Mouse (Mus musculus) gastrocnemius, postnatal 25 days (tissue): ENCODE results near the gene Pstk. TPM values are rescaled to one million over a fixed set of nuclear protein-coding genes. Genes with fewer than 3 reads are reported as not detected.
"Not testable (repeated sequence)": the region's sequence is repeated elsewhere in the genome, so short reads cannot be mapped to it uniquely, and the experiment has no call there.

Source experiments
- DNase-seq: peaks from one replicate; pipeline ENCODE4 v3.0.0; 2022
- long read RNA-seq, 2 experiments: library from polyadenylated mRNA; stranded (forward); transcript quantifications; one replicate each; pipeline ENCODE4 v2.0.0; 2021
- total RNA-seq, 2 experiments: library from RNA; stranded (reverse); gene quantifications; 1 replicate in 1 of 2; 2 replicates in 1 of 2; pipeline ENCODE4 v1.2.3; 2021

Pstk gene
- total RNA-seq, result 10 to 100 TPM; 35.7 to 37.9 TPM
- long read RNA-seq, experiment 1, full-length matches to known transcripts, result 39 of 55 reads
- long read RNA-seq, experiment 1, partial matches to known transcripts, result 2 of 55 reads
- long read RNA-seq, experiment 1, other reads (novel, unspliced or antisense), result 14 of 55 reads
- long read RNA-seq, experiment 2, full-length matches to known transcripts, result 28 of 41 reads
- long read RNA-seq, experiment 2, partial matches to known transcripts, result 2 of 41 reads
- long read RNA-seq, experiment 2, other reads (novel, unspliced or antisense), result 11 of 41 reads

- peak; percentile 89 for DNase-seq
Observed at GRCm38 (mm10) chr7:131370648-131371469, at the start of gene Pstk. Gene Pstk, plus strand, starts transcription at chr7:131371141.

GRCm38 (mm10) chr7:131322192-131322591 is 48.7 kb upstream of the Pstk start, which contains the start of gene Cuzd1:
Gene Cuzd1, minus strand, starts transcription at chr7:131322292.
- DNase-seq, result no peak

- no peak for DNase-seq
Observed at GRCm38 (mm10) chr7:131327054-131327453, 43.9 kb upstream of the Pstk start.

GRCm38 (mm10) chr7:131329416-131329815 is 41.5 kb upstream of the Pstk start, which contains the start of gene Fam24b:
Gene Fam24b, minus strand, starts transcription at chr7:131329516.
- DNase-seq, result no peak

GRCm38 (mm10) chr7:131331688-131332087 is 39.3 kb upstream of the Pstk start:
- DNase-seq, result no peak

GRCm38 (mm10) chr7:131333564-131333963 is 37.4 kb upstream of the Pstk start, which contains the start of gene Fam24a:
Gene Fam24a, plus strand, starts transcription at chr7:131333864.
- no peak for DNase-seq

GRCm38 (mm10) chr7:131337502-131338068 is 33.4 kb upstream of the Pstk start:
- DNase-seq, result no peak

- DNase-seq, result peak; percentile 14
Observed at GRCm38 (mm10) chr7:131345856-131346541, 24.9 kb upstream of the Pstk start.

- DNase-seq, result no peak
Observed at GRCm38 (mm10) chr7:131356105-131356504, 14.8 kb upstream of the Pstk start.

GRCm38 (mm10) chr7:131362269-131362614 is 8.7 kb upstream of the Pstk start:
- no peak for DNase-seq

GRCm38 (mm10) chr7:131362615-131363300 is 8.2 kb upstream of the Pstk start, which contains the start of gene 2310057M21Rik:
Gene 2310057M21Rik, minus strand, starts transcription at chr7:131362759.
- peak; percentile 92 for DNase-seq

GRCm38 (mm10) chr7:131364131-131364530 is 6.8 kb upstream of the Pstk start:
- no peak for DNase-seq

- DNase-seq, result no peak
Observed at GRCm38 (mm10) chr7:131371470-131371860, 524 bp downstream of the Pstk start.

- DNase-seq, result no peak
Observed at GRCm38 (mm10) chr7:131371880-131372651, 1.1 kb downstream of the Pstk start.

- not testable (repeated sequence) for DNase-seq
Observed at GRCm38 (mm10) chr7:131391761-131392160, 20.8 kb downstream of the Pstk start.

- DNase-seq, result no peak
Observed at GRCm38 (mm10) chr7:131409321-131409987, 38.5 kb downstream of the Pstk start.

GRCm38 (mm10) chr7:131409988-131410385 is 39.0 kb downstream of the Pstk start:
- DNase-seq, result no peak

- peak; percentile 99 for DNase-seq
Observed at GRCm38 (mm10) chr7:131410416-131411058, 39.6 kb downstream of the Pstk start, which contains the start of the genes Ikzf5 and Acadsb. Gene Ikzf5, minus strand, starts transcription at chr7:131410521. Gene Acadsb, plus strand, starts transcription at chr7:131410601.

GRCm38 (mm10) chr7:131411221-131411940 is 40.4 kb downstream of the Pstk start:
- no peak for DNase-seq
